Mouse (Mus musculus) heart, adult 2 months (tissue): ENCODE measurements around the gene Zan. TPM values are rescaled to one million over a fixed set of nuclear protein-coding genes. Genes with fewer than 3 reads are reported as not detected.

Experiments
- DNase-seq, 2 experiments: peaks; one replicate each; pipeline ENCODE4 v3.0.0; 2021
- H3K27ac ChIP-seq: fragments of 200-600 bp; 2 replicates; pipeline ENCODE4 v1.8.1; 2022
- H3K27me3 ChIP-seq: fragments of 200-500 bp; 2 replicates; pipeline ENCODE4 v1.6.1; 2012; ENCODE audit warnings: mild to moderate bottlenecking, low read length, inconsistent platforms, mixed read lengths; ENCODE audit not compliant: control insufficient read depth, insufficient read depth
- H3K36me3 ChIP-seq: fragments of 200-500 bp; 2 replicates; pipeline ENCODE4 v1.6.1; 2012; ENCODE audit warnings: low read length, inconsistent platforms; ENCODE audit not compliant: control insufficient read depth, insufficient read depth
- H3K4me1 ChIP-seq: fragments of 200-500 bp; 2 replicates; pipeline ENCODE4 v1.6.1; 2011; ENCODE audit warnings: low read length; ENCODE audit not compliant: control insufficient read depth, insufficient read depth
- H3K4me3 ChIP-seq: fragments of 200-600 bp; 2 replicates; pipeline ENCODE4 v1.8.1; 2022
- H3K79me2 ChIP-seq: fragments of 200-500 bp; replicated peaks from 2 replicates; pipeline ENCODE4 v1.6.1; 2012; ENCODE audit warnings: mild to moderate bottlenecking, inconsistent platforms, low read length, moderate library complexity, mixed read lengths; ENCODE audit not compliant: control insufficient read depth, insufficient read depth
- H3K9ac ChIP-seq: fragments of 200-500 bp; 2 replicates; pipeline ENCODE4 v1.6.1; 2012; ENCODE audit warnings: low read depth, mild to moderate bottlenecking, control low read depth, inconsistent platforms, low read length, mixed read lengths
- CTCF ChIP-seq: fragments of 200-600 bp; IDR thresholded peaks from 2 replicates; pipeline ENCODE4 v1.8.1; 2022; ENCODE audit warnings: antibody characterized with exemption, mild to moderate bottlenecking, moderate library complexity
- EP300 ChIP-seq: fragments of 200-500 bp; IDR thresholded peaks from 2 replicates; pipeline ENCODE4 v1.6.1; 2011; ENCODE audit warnings: low read depth, low read length, control low read depth; ENCODE audit not compliant: insufficient read depth
- POLR2A ChIP-seq: fragments of 200-500 bp; IDR thresholded peaks from 2 replicates; pipeline ENCODE4 v1.6.1; 2011; ENCODE audit warnings: mild to moderate bottlenecking, low read depth, low read length, control low read depth; ENCODE audit not compliant: insufficient read depth
- WGBS: fragments of 180-500 bp; shearing (Covaris S2); methylation state at CpG from one replicate; pipeline ENCODE4 v1.1.7; 2018; 5-methylcytosine and 5-hydroxymethylcytosine counted together
- intact Hi-C: fragments of 180-260 bp; cut with DNase I; formaldehyde crosslinking; loops from one replicate; pipeline ENCODE4 v1.15.1; 2025
- polyA plus RNA-seq: library from polyadenylated mRNA; depleted of rRNA; stranded (reverse); fragments of >200 nt; gene quantifications from 2 replicates; pipeline ENCODE4 v1.2.3, GENCODE M21; 2012
- total RNA-seq, 2 experiments: library from RNA; stranded (reverse); gene quantifications; 2 replicates each; pipeline ENCODE4 v1.2.3; 2021

Zan gene
- total and polyA plus RNA-seq, 3 experiments: 0.02 TPM; not detected in 2

DNA sequence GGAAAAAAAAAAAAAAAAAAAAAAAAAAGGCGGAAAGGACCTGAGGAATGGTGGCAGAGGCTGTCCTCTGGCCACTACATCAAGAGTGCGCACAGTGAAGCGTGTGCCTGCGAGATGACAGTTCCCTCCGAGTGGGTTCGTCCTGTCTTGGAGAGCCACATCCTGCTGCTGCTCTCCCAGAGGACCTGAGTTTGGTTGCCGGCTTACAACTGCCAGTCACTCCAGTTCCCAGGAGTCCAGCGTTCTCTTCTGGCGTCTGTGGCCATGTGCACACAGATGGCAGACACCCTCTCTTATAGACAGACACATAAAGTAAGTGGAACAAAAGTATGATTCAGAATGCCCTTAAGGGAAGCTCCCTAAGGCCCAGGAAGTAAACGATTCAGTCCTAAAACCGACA, 99.7 kb downstream of the Zan start:
- H3K4me1 ChIP-seq: peaks cover 14% of the 10 kb centered on the region
- intact Hi-C loops: loop anchor here (2.0 to 5.0 kb wide), 2 partner anchors 26 to 245 kb away; partner anchors contain the start of gene Ephb4
- no peak overlapping the region for H3K9ac ChIP-seq
- DNase-seq: peak; percentile 46 to 50
- H3K4me3 ChIP-seq: no peak overlapping the region
- H3K27ac ChIP-seq: no peak overlapping the region
- no peaks in the 10 kb centered on the region for H3K79me2 ChIP-seq
- TF ChIP-seq POLR2A: no peak
- 0 out of 2 replicates have a peak, but pooled peaks have one; percentile 1 for TF ChIP-seq CTCF
- 7% methylated on average over 10 of the region's 11 CpGs for WGBS
- H3K36me3 ChIP-seq: peaks cover 7% of the 10 kb centered on the region
- no peaks in the 10 kb centered on the region for H3K27me3 ChIP-seq

- peaks cover 14% of the 10 kb centered on the region for H3K4me1 ChIP-seq
- H3K27me3 ChIP-seq: no peaks in the 10 kb centered on the region
- no peak overlapping the region for H3K4me3 ChIP-seq
- no peak for DNase-seq
- 34% methylated on average over 9 of the region's 9 CpGs for WGBS
- H3K27ac ChIP-seq: no peak overlapping the region
- peaks cover 7% of the 10 kb centered on the region for H3K36me3 ChIP-seq
- no peaks in the 10 kb centered on the region for H3K79me2 ChIP-seq
- no peak; the same call in 1 of the 2 replicates for TF ChIP-seq POLR2A
- no peak for TF ChIP-seq CTCF
- 0 out of 2 replicates have a peak, but pooled peaks have one; percentile 5 for TF ChIP-seq EP300
- H3K9ac ChIP-seq: no peak overlapping the region
- intact Hi-C loops: loop anchor here (1.0 to 5.0 kb wide), 3 partner anchors 26 to 244 kb away; partner anchors contain the start of gene Ephb4
These were observed 100.1 kb downstream of the Zan start for GRCm38 (mm10) chr5:137376722-137377121.

DNA sequence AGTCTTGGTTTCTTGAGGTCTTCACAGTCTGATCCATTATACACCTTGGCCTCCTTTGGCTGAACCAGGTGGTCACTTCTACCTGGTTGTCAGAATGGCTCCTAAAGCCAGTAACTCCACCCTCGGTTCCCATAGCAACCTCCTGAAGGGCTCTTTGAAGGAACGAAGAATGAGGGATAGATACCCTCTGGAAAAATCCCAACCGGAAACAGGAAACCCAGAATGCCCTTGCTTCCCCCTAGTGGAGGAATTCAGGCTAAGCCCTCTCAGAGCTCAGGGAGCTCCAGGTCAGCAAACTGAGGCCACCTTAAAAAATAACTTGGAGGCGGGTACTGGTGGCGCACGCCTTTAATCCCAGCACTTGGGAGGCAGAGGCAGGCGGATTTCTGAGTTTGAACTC, 100.7 kb downstream of the Zan start:
- Histone ChIP-seq H3K27ac (no peak overlapping the region; the same call in 1 of the 2 replicates), H3K9ac (no peak overlapping the region), H3K36me3 (peaks cover 7% of the 10 kb centered on the region), H3K27me3 (no peaks in the 10 kb centered on the region), H3K4me1 (peaks cover 14% of the 10 kb centered on the region), H3K4me3 (no peak overlapping the region), H3K79me2 (no peaks in the 10 kb centered on the region)
- TF ChIP-seq CTCF (peak; percentile 69), EP300 (no peak)
- intact Hi-C loops: loop anchor here (1.0 to 5.0 kb wide), 3 partner anchors 25 to 244 kb away; partner anchors contain the start of gene Ephb4
- peak in 1 of 2 experiments; percentile 17 for DNase-seq
- WGBS: 34% methylated on average over 7 of the region's 7 CpGs

GRCm38 (mm10) chr5:137375627-137376026, 101.2 kb downstream of the Zan start:
- 8% methylated on average over 2 of the region's 2 CpGs for WGBS
- TF ChIP-seq EP300 (peak; percentile 77; the same call in 1 of the 2 replicates), POLR2A (peak; percentile 40; the same call in 1 of the 2 replicates), CTCF (no peak)
- Histone ChIP-seq H3K27me3 (no peaks in the 10 kb centered on the region), H3K9ac (no peak overlapping the region), H3K27ac (no peak overlapping the region; the same call in 1 of the 2 replicates), H3K4me1 (peaks cover 14% of the 10 kb centered on the region), H3K4me3 (no peak overlapping the region), H3K79me2 (no peaks in the 10 kb centered on the region), H3K36me3 (peaks cover 7% of the 10 kb centered on the region)
- DNase-seq: peak; percentile 78 to 81
- intact Hi-C loops: loop anchor here (1.0 to 5.0 kb wide), 3 partner anchors 25 to 243 kb away; partner anchors contain the start of gene Ephb4

GRCm38 (mm10) chr5:137374521-137375080, 102.3 kb downstream of the Zan start:
- no peak for DNase-seq
- WGBS: 80% methylated on average over 4 of the region's 4 CpGs
- Histone ChIP-seq H3K36me3 (peaks cover 7% of the 10 kb centered on the region), H3K4me3 (no peak overlapping the region), H3K9ac (no peak overlapping the region), H3K27me3 (no peaks in the 10 kb centered on the region), H3K79me2 (no peaks in the 10 kb centered on the region), H3K27ac (no peak overlapping the region; the same call in 1 of the 2 replicates), H3K4me1 (peaks cover 14% of the 10 kb centered on the region)
- intact Hi-C loops: loop anchor here (5.0 kb wide), 1 partner anchor 242 kb away; no protein-coding TSS in a partner anchor
- TF ChIP-seq EP300 (no peak), CTCF (no peak), POLR2A (no peak)

DNA sequence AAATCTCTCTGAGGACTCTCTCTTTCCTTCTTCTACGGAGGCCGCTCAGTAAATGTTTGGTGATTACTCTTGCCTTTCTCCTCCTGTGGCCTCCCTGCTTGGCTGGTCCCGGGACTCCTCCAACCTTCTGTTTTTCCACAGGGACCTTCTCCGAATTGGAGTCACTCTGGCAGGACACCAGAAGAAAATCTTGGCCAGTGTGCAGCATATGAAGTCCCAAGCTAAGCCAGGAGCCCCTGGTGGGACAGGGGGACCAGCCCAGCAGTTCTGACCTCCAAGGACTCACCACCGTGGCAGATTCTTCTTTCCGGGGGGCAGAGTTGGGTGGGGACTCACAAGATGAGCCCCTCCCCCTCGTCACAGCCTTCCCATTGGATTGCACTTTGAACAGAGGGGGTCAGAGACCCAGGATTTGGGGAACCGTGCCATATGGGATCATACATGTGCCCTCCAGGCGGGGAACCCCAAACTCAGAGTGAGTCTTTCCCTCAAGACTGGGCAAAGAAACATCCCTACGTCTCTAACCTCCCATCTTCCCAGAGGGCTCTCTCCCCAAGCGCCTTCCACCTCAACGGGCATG, 103.4 kb downstream of the Zan start:
- TF ChIP-seq CTCF (no peak), EP300 (no peak), POLR2A (no peak)
- no peaks in the 10 kb centered on the region for H3K79me2 ChIP-seq
- no peak overlapping the region for H3K27ac ChIP-seq
- WGBS: 60% methylated on average over 12 of the region's 12 CpGs
- intact Hi-C loops: no loop called here
- H3K9ac ChIP-seq: no peak overlapping the region
- peaks cover 7% of the 10 kb centered on the region for H3K36me3 ChIP-seq
- H3K4me3 ChIP-seq: no peak overlapping the region
- peak in 1 of 2 experiments; percentile 27 for DNase-seq
- H3K27me3 ChIP-seq: no peaks in the 10 kb centered on the region
- peaks cover 14% of the 10 kb centered on the region for H3K4me1 ChIP-seq
